Mouse (Mus musculus) bone marrow, adult 2 months (tissue): Measurements from ENCODE around the gene Erc2. TPM values are rescaled to one million over a fixed set of nuclear protein-coding genes. Genes with fewer than 3 reads are reported as not detected.
"Not testable (repeated sequence)": the region's sequence is repeated elsewhere in the genome, so short reads cannot be mapped to it uniquely, and the experiment has no call there.

Source experiments
- H3K27ac ChIP-seq: fragments of 200-500 bp; 2 replicates; pipeline ENCODE4 v1.5.1; 2012; ENCODE audit warnings: low read depth, mild to moderate bottlenecking, control low read depth, inconsistent platforms, low read length; ENCODE audit not compliant: control insufficient read depth, poor library complexity, insufficient read depth
- H3K4me1 ChIP-seq: fragments of 200-500 bp; 2 replicates; pipeline ENCODE4 v1.6.1; 2011; ENCODE audit warnings: low read length; ENCODE audit not compliant: control insufficient read depth, insufficient read depth
- H3K4me3 ChIP-seq: fragments of 200-500 bp; replicated peaks from 2 replicates; pipeline ENCODE3; 2011; ENCODE audit warnings: mild to moderate bottlenecking, low read depth, low read length, control low read depth; ENCODE audit not compliant: control insufficient read depth
- CTCF ChIP-seq: fragments of 200-500 bp; IDR thresholded peaks from 2 replicates; pipeline ENCODE4 v1.5.1; 2011; ENCODE audit warnings: low read length, control low read depth; ENCODE audit not compliant: control insufficient read depth, insufficient read depth
- POLR2A ChIP-seq: fragments of 200-500 bp; IDR thresholded peaks from 2 replicates; pipeline ENCODE4 v1.6.1; 2011; ENCODE audit warnings: low read depth, mild to moderate bottlenecking, control low read depth, low read length, borderline replicate concordance; ENCODE audit not compliant: control insufficient read depth
- WGBS: fragments of 180-500 bp; shearing (Covaris S2); methylation state at CpG from one replicate; pipeline ENCODE4 v1.1.7; 2018; 5-methylcytosine and 5-hydroxymethylcytosine counted together
- polyA plus RNA-seq: library from polyadenylated mRNA; stranded (reverse); fragments of >200 nt; gene quantifications from 2 replicates; pipeline ENCODE4 v1.2.4, GENCODE M21; 2011; ENCODE audit warnings: low replicate concordance; ENCODE audit not compliant: missing spikeins, insufficient read depth, insufficient read length

The Erc2 gene
- polyA plus RNA-seq, 1 experiment, result not detected

GRCm38 (mm10) chr14:27875991-27876411 lies 253.8 kb downstream of the Erc2 start:
- no peak for TF ChIP-seq CTCF
- no peak for TF ChIP-seq POLR2A
- 79% methylated on average over 13 of the region's 13 CpGs for WGBS

GRCm38 (mm10) chr14:27881972-27882371 lies 259.7 kb downstream of the Erc2 start:
- Histone ChIP-seq H3K4me3 (no peak overlapping the region), H3K4me1 (no peaks in the 10 kb centered on the region; the same call in 1 of the 2 replicates), H3K27ac (no peak overlapping the region)
- no peak for TF ChIP-seq CTCF
- TF ChIP-seq POLR2A, result no peak
- 74% methylated on average over 5 of the region's 5 CpGs for WGBS

More at GRCm38 (mm10) chr14:27875991-27876411, 253.8 kb downstream of the Erc2 start:
- Histone ChIP-seq H3K4me3 (no peak overlapping the region), H3K4me1 (no peaks in the 10 kb centered on the region; the same call in 1 of the 2 replicates), H3K27ac (no peak overlapping the region)

GRCm38 (mm10) chr14:27886337-27886736 lies 264.1 kb downstream of the Erc2 start:
- H3K27ac ChIP-seq, H3K4me1 ChIP-seq, H3K4me3 ChIP-seq: not testable (repeated sequence)
- WGBS, result 85% methylated on average over 5 of the region's 5 CpGs

- H3K4me3 ChIP-seq, result no peak overlapping the region
- H3K4me1 ChIP-seq, result no peaks in the 10 kb centered on the region
- H3K27ac ChIP-seq, result no peak overlapping the region
- WGBS, result 81% methylated on average over 5 of the region's 5 CpGs
- TF ChIP-seq POLR2A, result no peak
- TF ChIP-seq CTCF, result no peak
These were observed 265.3 kb downstream of the Erc2 start for GRCm38 (mm10) chr14:27887488-27887887.

- Histone ChIP-seq H3K4me1 (no peaks in the 10 kb centered on the region), H3K27ac (no peak overlapping the region; the same call in 1 of the 2 replicates), H3K4me3 (no peak overlapping the region)
- TF ChIP-seq CTCF (no peak), POLR2A (no peak)
- 0% methylated on average over 2 of the region's 2 CpGs for WGBS
These were observed 267.4 kb downstream of the Erc2 start for GRCm38 (mm10) chr14:27889650-27890049.

GRCm38 (mm10) chr14:27892416-27892815 lies 270.2 kb downstream of the Erc2 start:
- Histone ChIP-seq H3K4me3 (no peak overlapping the region), H3K27ac (no peak overlapping the region), H3K4me1 (no peaks in the 10 kb centered on the region)
- WGBS, result 77% methylated on average over 2 of the region's 2 CpGs
- no peak for TF ChIP-seq CTCF
- no peak for TF ChIP-seq POLR2A

- no peak overlapping the region for H3K4me3 ChIP-seq
These were observed 279.5 kb downstream of the Erc2 start for GRCm38 (mm10) chr14:27901772-27902171.

GRCm38 (mm10) chr14:27921656-27922373 lies 299.6 kb downstream of the Erc2 start:
- TF ChIP-seq CTCF (no peak), POLR2A (no peak)
- Histone ChIP-seq H3K27ac (no peak overlapping the region), H3K4me1 (no peaks in the 10 kb centered on the region), H3K4me3 (no peak overlapping the region)
- 67% methylated on average over 5 of the region's 5 CpGs for WGBS

More at GRCm38 (mm10) chr14:27901772-27902171, 279.5 kb downstream of the Erc2 start:
- H3K4me1 ChIP-seq, result no peaks in the 10 kb centered on the region; the same call in 1 of the 2 replicates
- H3K27ac ChIP-seq, result no peak overlapping the region
- 82% methylated on average over 5 of the region's 5 CpGs for WGBS
- TF ChIP-seq CTCF (no peak), POLR2A (no peak)
